ENCODE assay signal across 22 mouse cellular contexts in the genomic region with DNA sequence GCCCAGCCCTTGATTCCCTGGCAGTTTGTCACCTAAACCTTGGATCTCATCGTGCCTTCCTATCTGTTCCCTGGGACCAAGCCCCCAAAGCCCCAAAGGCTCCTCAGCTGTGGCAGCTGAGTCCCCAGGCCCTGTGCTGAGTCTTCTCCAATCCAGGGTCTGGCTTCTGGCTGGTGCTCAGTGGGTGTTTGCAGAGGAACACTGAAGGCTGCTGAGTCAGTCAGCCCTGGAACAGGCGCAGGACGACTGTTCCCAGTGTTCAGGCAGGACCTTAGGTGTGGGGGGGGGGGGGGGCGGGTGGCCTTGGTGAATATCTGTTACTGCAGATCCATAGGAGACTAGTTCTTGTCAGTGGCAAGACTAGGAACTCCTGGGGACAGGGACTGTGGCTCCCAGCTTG. TPM values are rescaled to one million over a fixed set of nuclear protein-coding genes. Genes with fewer than 3 reads are reported as not detected.
DNase-seq lines count a peak whose midpoint lies in the region; ATAC-seq and TF ChIP-seq lines count a peak whose summit lies in the region.
"Had no signal": no experiment of that assay in that cellular context is flagged by ENCODE, and none has a peak within 500 bp of the region (broad histone marks: within the 10 kb centered on the region; RNA-seq: fewer than 3 reads in every experiment).

No protein-coding gene starts in this region.

- H3K9me3 ChIP-seq in hindbrain, embryonic 12.5 days (replicated peaks) = no peaks in the 10 kb centered on the region
- H3K9me3 ChIP-seq in hindbrain, embryonic 16.5 days (ENCODE audit: control insufficient read depth, low read length) = no peaks in the 10 kb centered on the region
- H3K9me3 ChIP-seq: embryonic facial prominence, embryonic 10.5 days; heart, embryonic 13.5 days; intestine, embryonic 15.5 days had no signal

- H3K9ac ChIP-seq in hindbrain, embryonic 12.5 days = no peak overlapping the region
- H3K9ac ChIP-seq in hindbrain, embryonic 16.5 days (ENCODE audit: low read depth, low read length) = no peak overlapping the region
- H3K9ac ChIP-seq: heart, embryonic 13.5 days; intestine, embryonic 15.5 days had no signal

- H3K4me2 ChIP-seq in hindbrain, embryonic 12.5 days (replicated peaks) = no peak overlapping the region
- no peak overlapping the region for H3K4me2 ChIP-seq in hindbrain, embryonic 16.5 days (ENCODE audit: low read length)
- H3K4me2 ChIP-seq: heart, embryonic 13.5 days; intestine, embryonic 15.5 days had no signal

- peaks cover 44% of the 10 kb centered on the region for H3K36me3 ChIP-seq in hindbrain, embryonic 12.5 days
- peaks cover 6% of the 10 kb centered on the region for H3K36me3 ChIP-seq in hindbrain, embryonic 16.5 days (ENCODE audit: control insufficient read depth, insufficient read depth, low read length)

- no peak overlapping the region for H3K4me3 ChIP-seq in hindbrain, embryonic 12.5 days
- H3K4me3 ChIP-seq in hindbrain, embryonic 16.5 days (ENCODE audit: low read length) = no peak overlapping the region
- no peak overlapping the region for H3K4me3 ChIP-seq in lung, adult 2 months (replicated peaks; ENCODE audit: extremely low read depth, low read depth, low read length)
- H3K4me3 ChIP-seq: embryonic facial prominence, embryonic 10.5 days; heart, embryonic 13.5 days; intestine, embryonic 15.5 days had no signal

- peak; percentile 41 for DNase-seq in adrenal gland, postnatal 10 days
- DNase-seq in adrenal gland, postnatal 4 days (ENCODE audit: low spot score in 2 of 2) = no peak
- DNase-seq in right cerebral cortex, adult 18-20 months = peak; percentile 52
- no peak for DNase-seq in right cerebral cortex, postnatal 10 days (ENCODE audit: low spot score in 2 of 2)
- DNase-seq in lung, adult 2 months = no peak
- DNase-seq: cerebellum, adult 2 months; cerebellum, postnatal 10 days; gastrocnemius, postnatal 36 days; heart, adult 11 months; heart, postnatal 36 days; kidney, adult 2 months had no signal

- 47% methylated on average over 4 of the region's 4 CpGs for WGBS in hindbrain, embryonic 12.5 days
- WGBS in hindbrain, embryonic 16.5 days = 52% methylated on average over 4 of the region's 4 CpGs
- 57% methylated on average over 4 of the region's 4 CpGs for WGBS in lung, adult 2 months

- H3K27me3 ChIP-seq in hindbrain, embryonic 12.5 days = no peaks in the 10 kb centered on the region
- H3K27me3 ChIP-seq in hindbrain, embryonic 16.5 days (replicated peaks; ENCODE audit: control insufficient read depth, insufficient read depth, low read length) = no peaks in the 10 kb centered on the region
- H3K27me3 ChIP-seq: CH12.LX; heart, embryonic 13.5 days; intestine, embryonic 15.5 days; Patski had no signal

- 0 out of 2 replicates have a peak, but pooled peaks have one; percentile 23 for ATAC-seq in hindbrain, embryonic 12.5 days (ENCODE audit: low FRiP score)
- ATAC-seq in hindbrain, embryonic 16.5 days = no peak
- ATAC-seq: activated CD4-positive, CD25-positive, alpha-beta regulatory T cell, adult 4 months; forebrain, embryonic 16.5 days; intestine, embryonic 15.5 days; Patski had no signal

- no peak for TF ChIP-seq CTCF in lung, adult 2 months (IDR thresholded peaks at IDR 0.05; ENCODE audit: insufficient read depth, low read length)

- no peak for TF ChIP-seq POLR2A in lung, adult 2 months (IDR thresholded peaks at IDR 0.05; ENCODE audit: borderline replicate concordance, extremely low read depth, low read depth, low read length)

- H3K4me1 ChIP-seq in hindbrain, embryonic 12.5 days = no peaks in the 10 kb centered on the region; the same call in 1 of the 2 replicates
- H3K4me1 ChIP-seq in hindbrain, embryonic 16.5 days (ENCODE audit: control insufficient read depth, insufficient read depth, low read depth, low read length) = no peaks in the 10 kb centered on the region; the same call in 1 of the 2 replicates
- H3K4me1 ChIP-seq in lung, adult 2 months (ENCODE audit: control insufficient read depth, insufficient read depth, low read length) = no peaks in the 10 kb centered on the region
- H3K4me1 ChIP-seq: embryonic facial prominence, embryonic 10.5 days; heart, embryonic 13.5 days; intestine, embryonic 15.5 days had no signal

- H3K27ac ChIP-seq in hindbrain, embryonic 12.5 days = no peak overlapping the region
- no peak overlapping the region for H3K27ac ChIP-seq in hindbrain, embryonic 16.5 days (ENCODE audit: low read depth, low read length)
- H3K27ac ChIP-seq: embryonic facial prominence, embryonic 10.5 days; heart, embryonic 13.5 days; intestine, embryonic 15.5 days had no signal

RNA-seq across cellular contexts. Expression of a gene that starts 14.8 kb away (rescaled TPM):
- 100 to 1,000 TPM in 1 of 2 experiments, 10 to 100 TPM in 1; 99.3 to 119 TPM for total RNA-seq in adrenal gland, postnatal 10 days (2021)
- 100 to 1,000 TPM; 104 to 108 TPM for total RNA-seq in adrenal gland, postnatal 4 days (2021)
- polyA plus RNA-seq in hindbrain, embryonic 12.5 days (2016; fragmentation: Nextera tagmentation; extraction: Ambion mirVana) = 78.0 and 80.8 TPM in 2 replicates
- polyA plus RNA-seq in hindbrain, embryonic 16.5 days (2015; fragmentation: Nextera tagmentation; extraction: Ambion mirVana) = 83.2 and 86.8 TPM in 2 replicates
- 40.4 and 51.3 TPM in 2 replicates for polyA plus RNA-seq in lung, adult 2 months (2012; rRNA removed)

RNA-seq across cellular contexts. Expression of a gene that starts 14.9 kb away (rescaled TPM):
- total RNA-seq in adrenal gland, postnatal 10 days (2021) = 10 to 100 TPM; 14.8 to 20.1 TPM
- total RNA-seq in adrenal gland, postnatal 4 days (2021) = 10 to 100 TPM; 20.1 to 21.1 TPM
- 4.1 and 4.5 TPM in 2 replicates for polyA plus RNA-seq in hindbrain, embryonic 12.5 days (2016; fragmentation: Nextera tagmentation; extraction: Ambion mirVana)
- 4.4 and 4.7 TPM in 2 replicates for polyA plus RNA-seq in hindbrain, embryonic 16.5 days (2015; fragmentation: Nextera tagmentation; extraction: Ambion mirVana)
- 6.8 and 11.0 TPM in 2 replicates for polyA plus RNA-seq in lung, adult 2 months (2012; rRNA removed)

RNA-seq across cellular contexts. Expression of a gene that starts 44.8 kb away (rescaled TPM):
- total RNA-seq in adrenal gland, postnatal 10 days (2021) = under 1 TPM in 1 of 2 experiments, not detected in 1; 0.12 TPM
- under 1 TPM in 1 of 2 experiments, not detected in 1; 0.14 TPM for total RNA-seq in adrenal gland, postnatal 4 days (2021)
- polyA plus RNA-seq in hindbrain, embryonic 12.5 days (2016; fragmentation: Nextera tagmentation; extraction: Ambion mirVana) = 0.10 TPM in 1 of 2 replicates, not detected in the other
- 0.08 TPM in 1 of 2 replicates, not detected in the other for polyA plus RNA-seq in hindbrain, embryonic 16.5 days (2015; fragmentation: Nextera tagmentation; extraction: Ambion mirVana)
- 0.07 TPM in 1 of 2 replicates, not detected in the other for polyA plus RNA-seq in lung, adult 2 months (2012; rRNA removed)
- total RNA-seq: gastrocnemius, adult 8-10 months; gastrocnemius, postnatal 36 days; heart, postnatal 36 days had no signal
- polyA plus RNA-seq: activated CD4-positive, CD25-positive, alpha-beta regulatory T cell, adult 4 months; cerebellum, adult 2 months; forebrain, embryonic 16.5 days; heart, embryonic 13.5 days; heart, postnatal 0 days; intestine, embryonic 15.5 days; kidney, adult 2 months; Patski had no signal

Comparison
In these comparisons a context has a peak if more than half of its experiments do, and no peak if none do; other contexts are left out.
1. DNase-seq: peak in adrenal gland, postnatal 10 days (single experiment) and right cerebral cortex, adult 18-20 months (single experiment); none in adrenal gland, postnatal 4 days (0 of 2), right cerebral cortex, postnatal 10 days (0 of 2) and lung, adult 2 months (single experiment).